Mouse (Mus musculus): ENCODE measurements around the gene Cep135. TPM values are rescaled to one million over a fixed set of nuclear protein-coding genes. Genes with fewer than 3 reads are reported as not detected.

Cep135 gene
- polyA plus RNA-seq, 1 experiment, result 8.6 TPM

GRCm38 (mm10) chr5:76664936-76665335 is 76.4 kb downstream of the Cep135 start:
- H3K27ac ChIP-seq (ENCODE audit: control insufficient read depth, insufficient read depth, low read depth, low read length, poor library complexity), result no peak overlapping the region
- H3K4me1 ChIP-seq (ENCODE audit: control insufficient read depth, insufficient read depth, low read length), result no peaks in the 10 kb centered on the region; the same call in 1 of the 2 replicates
- 92% methylated on average over 7 of the region's 7 CpGs for WGBS
- no peak overlapping the region for H3K4me3 ChIP-seq (replicated peaks; ENCODE audit: control insufficient read depth, low read depth, low read length)
- TF ChIP-seq POLR2A (IDR thresholded peaks at IDR 0.05; ENCODE audit: borderline replicate concordance, control insufficient read depth, low read depth, low read length) (no peak), CTCF (IDR thresholded peaks at IDR 0.05; ENCODE audit: control insufficient read depth, insufficient read depth, low read length) (no peak)

- no peak overlapping the region for H3K27ac ChIP-seq (ENCODE audit: control insufficient read depth, insufficient read depth, low read depth, low read length, poor library complexity)
- 77% methylated on average over 7 of the region's 7 CpGs for WGBS
- no peak overlapping the region for H3K4me3 ChIP-seq (replicated peaks; ENCODE audit: control insufficient read depth, low read depth, low read length)
- no peak for TF ChIP-seq POLR2A (IDR thresholded peaks at IDR 0.05; ENCODE audit: borderline replicate concordance, control insufficient read depth, low read depth, low read length)
- TF ChIP-seq CTCF (IDR thresholded peaks at IDR 0.05; ENCODE audit: control insufficient read depth, insufficient read depth, low read length), result no peak
- H3K4me1 ChIP-seq (ENCODE audit: control insufficient read depth, insufficient read depth, low read length), result no peaks in the 10 kb centered on the region; the same call in 1 of the 2 replicates
Observed at GRCm38 (mm10) chr5:76665421-76665820, 76.9 kb downstream of the Cep135 start.

GRCm38 (mm10) chr5:76666026-76666756 is 77.7 kb downstream of the Cep135 start:
- 88% methylated on average over 6 of the region's 6 CpGs for WGBS
- Histone ChIP-seq H3K4me1 (ENCODE audit: control insufficient read depth, insufficient read depth, low read length) (no peaks in the 10 kb centered on the region), H3K4me3 (replicated peaks; ENCODE audit: control insufficient read depth, low read depth, low read length) (no peak overlapping the region), H3K27ac (ENCODE audit: control insufficient read depth, insufficient read depth, low read depth, low read length, poor library complexity) (no peak overlapping the region)
- TF ChIP-seq CTCF (IDR thresholded peaks at IDR 0.05; ENCODE audit: control insufficient read depth, insufficient read depth, low read length) (no peak), POLR2A (IDR thresholded peaks at IDR 0.05; ENCODE audit: borderline replicate concordance, control insufficient read depth, low read depth, low read length) (no peak)

DNA sequence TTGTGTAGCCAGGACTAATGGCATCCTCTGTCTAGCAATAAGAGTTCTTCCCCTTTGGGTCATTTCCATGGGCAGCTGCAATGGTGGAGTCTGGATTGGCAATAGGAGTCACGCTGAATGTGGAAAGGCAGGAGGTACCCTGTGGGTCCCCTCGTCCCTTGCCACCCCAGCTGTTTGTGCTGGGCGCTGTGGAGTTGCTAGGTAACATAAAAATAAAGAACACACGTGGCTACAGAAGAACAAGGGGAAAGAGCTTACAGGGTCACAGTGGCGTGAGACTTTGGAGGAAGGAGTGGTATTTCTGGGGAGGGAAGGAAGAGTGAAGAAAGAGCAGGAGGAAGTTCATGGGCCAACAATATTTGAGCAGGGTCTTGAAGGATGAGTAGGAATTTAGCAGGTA is 79.6 kb downstream of the Cep135 start:
- no peaks in the 10 kb centered on the region for H3K4me1 ChIP-seq (ENCODE audit: control insufficient read depth, insufficient read depth, low read length)
- 38% methylated on average over 5 of the region's 5 CpGs for WGBS
- TF ChIP-seq CTCF (IDR thresholded peaks at IDR 0.05; ENCODE audit: control insufficient read depth, insufficient read depth, low read length) (no peak), POLR2A (IDR thresholded peaks at IDR 0.05; ENCODE audit: borderline replicate concordance, control insufficient read depth, low read depth, low read length) (no peak)

DNA sequence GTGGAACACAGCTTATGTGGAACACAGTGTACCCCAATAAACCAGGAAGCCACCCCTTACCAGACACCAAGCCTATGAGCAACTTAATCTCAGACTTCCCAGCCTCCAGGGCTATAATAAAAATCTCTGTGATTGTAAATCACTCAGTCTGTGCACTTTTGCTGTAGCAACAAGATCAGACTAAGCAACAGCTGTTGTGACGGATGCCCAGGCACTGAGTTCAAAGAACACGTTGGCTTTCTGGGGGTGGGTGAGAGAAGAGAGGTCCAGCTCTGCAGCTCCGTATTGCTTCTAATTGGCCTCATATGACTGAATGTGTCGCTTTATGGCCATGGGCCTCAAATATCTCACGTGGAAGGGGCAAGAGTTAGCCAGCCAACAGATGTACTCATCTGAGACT is 80.0 kb downstream of the Cep135 start:
- 90% methylated on average over 5 of the region's 5 CpGs for WGBS
- no peak for TF ChIP-seq CTCF (IDR thresholded peaks at IDR 0.05; ENCODE audit: control insufficient read depth, insufficient read depth, low read length)
- TF ChIP-seq POLR2A (IDR thresholded peaks at IDR 0.05; ENCODE audit: borderline replicate concordance, control insufficient read depth, low read depth, low read length), result no peak
- H3K4me3 ChIP-seq (replicated peaks; ENCODE audit: control insufficient read depth, low read depth, low read length), result no peak overlapping the region
- H3K4me1 ChIP-seq (ENCODE audit: control insufficient read depth, insufficient read depth, low read length), result no peaks in the 10 kb centered on the region
- no peak overlapping the region for H3K27ac ChIP-seq (ENCODE audit: control insufficient read depth, insufficient read depth, low read depth, low read length, poor library complexity)

More for the DNA sequence above, 79.6 kb downstream of the Cep135 start:
- Histone ChIP-seq H3K27ac (ENCODE audit: control insufficient read depth, insufficient read depth, low read depth, low read length, poor library complexity) (no peak overlapping the region), H3K4me3 (replicated peaks; ENCODE audit: control insufficient read depth, low read depth, low read length) (no peak overlapping the region)

GRCm38 (mm10) chr5:76670183-76670582 is 81.7 kb downstream of the Cep135 start:
- H3K27ac ChIP-seq (ENCODE audit: control insufficient read depth, insufficient read depth, low read depth, low read length, poor library complexity), result no peak overlapping the region
- TF ChIP-seq CTCF (IDR thresholded peaks at IDR 0.05; ENCODE audit: control insufficient read depth, insufficient read depth, low read length) (no peak), POLR2A (IDR thresholded peaks at IDR 0.05; ENCODE audit: borderline replicate concordance, control insufficient read depth, low read depth, low read length) (no peak)
- no peak overlapping the region for H3K4me3 ChIP-seq (replicated peaks; ENCODE audit: control insufficient read depth, low read depth, low read length)
- H3K4me1 ChIP-seq (ENCODE audit: control insufficient read depth, insufficient read depth, low read length), result no peaks in the 10 kb centered on the region
- WGBS, result 77% methylated on average over 10 of the region's 10 CpGs

- TF ChIP-seq POLR2A (IDR thresholded peaks at IDR 0.05; ENCODE audit: borderline replicate concordance, control insufficient read depth, low read depth, low read length) (no peak), CTCF (IDR thresholded peaks at IDR 0.05; ENCODE audit: control insufficient read depth, insufficient read depth, low read length) (no peak)
- H3K27ac ChIP-seq (ENCODE audit: control insufficient read depth, insufficient read depth, low read depth, low read length, poor library complexity), result no peak overlapping the region
- H3K4me1 ChIP-seq (ENCODE audit: control insufficient read depth, insufficient read depth, low read length), result no peaks in the 10 kb centered on the region; the same call in 1 of the 2 replicates
- no peak overlapping the region for H3K4me3 ChIP-seq (replicated peaks; ENCODE audit: control insufficient read depth, low read depth, low read length)
- WGBS, result 79% methylated on average over 5 of the region's 5 CpGs
Observed at GRCm38 (mm10) chr5:76674022-76674653, 85.6 kb downstream of the Cep135 start.

DNA sequence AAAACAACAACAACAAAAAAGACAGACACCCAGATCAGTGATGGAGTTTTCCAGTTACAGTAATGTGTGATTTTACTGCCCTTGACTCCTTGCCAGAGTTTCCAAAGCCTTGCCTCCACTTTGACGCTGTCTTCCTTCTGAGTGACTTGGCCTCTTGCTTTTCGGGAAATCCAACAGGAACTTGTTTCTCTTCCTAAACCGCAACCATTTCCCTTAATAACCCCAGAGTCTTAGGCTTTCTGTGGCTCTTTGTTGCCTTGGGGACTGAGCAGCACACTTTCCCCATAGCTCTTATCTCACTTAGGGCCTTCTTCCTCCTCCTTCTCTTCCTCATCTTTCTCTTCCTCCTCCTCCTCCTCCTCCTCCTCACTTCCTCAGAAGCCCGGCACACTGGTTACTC is 86.9 kb downstream of the Cep135 start:
- WGBS, result 10% methylated on average over 4 of the region's 4 CpGs
- Histone ChIP-seq H3K4me3 (replicated peaks; ENCODE audit: control insufficient read depth, low read depth, low read length) (no peak overlapping the region), H3K4me1 (ENCODE audit: control insufficient read depth, insufficient read depth, low read length) (no peaks in the 10 kb centered on the region; the same call in 1 of the 2 replicates), H3K27ac (ENCODE audit: control insufficient read depth, insufficient read depth, low read depth, low read length, poor library complexity) (no peak overlapping the region)
- no peak for TF ChIP-seq POLR2A (IDR thresholded peaks at IDR 0.05; ENCODE audit: borderline replicate concordance, control insufficient read depth, low read depth, low read length)
- TF ChIP-seq CTCF (IDR thresholded peaks at IDR 0.05; ENCODE audit: control insufficient read depth, insufficient read depth, low read length), result no peak
